Mouse (Mus musculus) bone marrow, adult 2 months (tissue): ENCODE results near the gene Snx22. TPM values are rescaled to one million over a fixed set of nuclear protein-coding genes. Genes with fewer than 3 reads are reported as not detected.

Experiments used
- H3K27ac ChIP-seq: fragments of 200-500 bp; 2 replicates; pipeline ENCODE4 v1.5.1; 2012; ENCODE audit warnings: low read depth, mild to moderate bottlenecking, control low read depth, inconsistent platforms, low read length; ENCODE audit not compliant: control insufficient read depth, poor library complexity, insufficient read depth
- H3K4me1 ChIP-seq: fragments of 200-500 bp; 2 replicates; pipeline ENCODE4 v1.6.1; 2011; ENCODE audit warnings: low read length; ENCODE audit not compliant: control insufficient read depth, insufficient read depth
- H3K4me3 ChIP-seq: fragments of 200-500 bp; replicated peaks from 2 replicates; pipeline ENCODE3; 2011; ENCODE audit warnings: mild to moderate bottlenecking, low read depth, low read length, control low read depth; ENCODE audit not compliant: control insufficient read depth
- CTCF ChIP-seq: fragments of 200-500 bp; IDR thresholded peaks from 2 replicates; pipeline ENCODE4 v1.5.1; 2011; ENCODE audit warnings: low read length, control low read depth; ENCODE audit not compliant: control insufficient read depth, insufficient read depth
- POLR2A ChIP-seq: fragments of 200-500 bp; IDR thresholded peaks from 2 replicates; pipeline ENCODE4 v1.6.1; 2011; ENCODE audit warnings: low read depth, mild to moderate bottlenecking, control low read depth, low read length, borderline replicate concordance; ENCODE audit not compliant: control insufficient read depth
- WGBS: fragments of 180-500 bp; shearing (Covaris S2); methylation state at CpG from one replicate; pipeline ENCODE4 v1.1.7; 2018; 5-methylcytosine and 5-hydroxymethylcytosine counted together
- polyA plus RNA-seq: library from polyadenylated mRNA; stranded (reverse); fragments of >200 nt; gene quantifications from 2 replicates; pipeline ENCODE4 v1.2.4, GENCODE M21; 2011; ENCODE audit warnings: low replicate concordance; ENCODE audit not compliant: missing spikeins, insufficient read depth, insufficient read length

Snx22 gene
- polyA plus RNA-seq, 1 experiment, result 21.4 TPM

- H3K4me1 ChIP-seq, result no peaks in the 10 kb centered on the region; the same call in 1 of the 2 replicates
These were observed 5.2 kb downstream of the Snx22 start for GRCm38 (mm10) chr9:66064316-66064715.

GRCm38 (mm10) chr9:66063446-66063845 lies 6.1 kb downstream of the Snx22 start:
- 93% methylated on average over 3 of the region's 3 CpGs for WGBS
- Histone ChIP-seq H3K27ac (no peak overlapping the region), H3K4me3 (no peak overlapping the region), H3K4me1 (no peaks in the 10 kb centered on the region; the same call in 1 of the 2 replicates)
- TF ChIP-seq POLR2A (no peak), CTCF (no peak)

More at GRCm38 (mm10) chr9:66064316-66064715, 5.2 kb downstream of the Snx22 start:
- 96% methylated on average over 11 of the region's 11 CpGs for WGBS
- H3K27ac ChIP-seq, result no peak overlapping the region
- no peak overlapping the region for H3K4me3 ChIP-seq
- TF ChIP-seq CTCF (no peak), POLR2A (no peak)

GRCm38 (mm10) chr9:66061656-66062055 lies 7.9 kb downstream of the Snx22 start:
- 95% methylated on average over 3 of the region's 3 CpGs for WGBS
- Histone ChIP-seq H3K4me1 (no peaks in the 10 kb centered on the region; the same call in 1 of the 2 replicates), H3K4me3 (no peak overlapping the region), H3K27ac (no peak overlapping the region)
- TF ChIP-seq CTCF (no peak), POLR2A (no peak)

- no peak for TF ChIP-seq CTCF
- TF ChIP-seq POLR2A, result no peak
- 41% methylated on average over 4 of the region's 4 CpGs for WGBS
- Histone ChIP-seq H3K27ac (no peak overlapping the region), H3K4me3 (peak overlapping the region; percentile 89), H3K4me1 (no peaks in the 10 kb centered on the region; the same call in 1 of the 2 replicates)
These were observed 8.5 kb downstream of the Snx22 start for GRCm38 (mm10) chr9:66060986-66061385.

- under 1% methylated on average over 20 of the region's 20 CpGs for WGBS
- H3K27ac ChIP-seq, result peak overlapping the region; percentile 87
These were observed 9.2 kb downstream of the Snx22 start for GRCm38 (mm10) chr9:66060308-66060647.

GRCm38 (mm10) chr9:66059583-66060307 lies 9.8 kb downstream of the Snx22 start, which contains the start of gene Ppib:
Gene Ppib (plus strand): TSS chr9:66060222.
- Histone ChIP-seq H3K4me3 (peak within 1 kb of the TSS; percentile 89), H3K27ac (peak within 1 kb of the TSS; percentile 87), H3K4me1 (no peaks in the 10 kb centered on the region; the same call in 1 of the 2 replicates)
- WGBS, result under 1% methylated on average over 51 of the region's 51 CpGs
- TF ChIP-seq CTCF (no peak), POLR2A (peak; percentile 83; the same call in 1 of the 2 replicates)

More at GRCm38 (mm10) chr9:66060308-66060647, 9.2 kb downstream of the Snx22 start:
- Histone ChIP-seq H3K4me1 (no peaks in the 10 kb centered on the region; the same call in 1 of the 2 replicates), H3K4me3 (peak overlapping the region; percentile 89)
- no peak for TF ChIP-seq POLR2A
- TF ChIP-seq CTCF, result no peak

- TF ChIP-seq POLR2A (no peak), CTCF (no peak)
- Histone ChIP-seq H3K4me1 (no peaks in the 10 kb centered on the region), H3K27ac (no peak overlapping the region), H3K4me3 (no peak overlapping the region)
- 62% methylated on average over 1 of the region's 1 CpGs for WGBS
These were observed 15.9 kb downstream of the Snx22 start for GRCm38 (mm10) chr9:66053620-66054019.

- H3K27ac ChIP-seq, result no peak overlapping the region
- WGBS, result 83% methylated on average over 1 of the region's 1 CpGs
- no peak overlapping the region for H3K4me3 ChIP-seq
- TF ChIP-seq CTCF (no peak), POLR2A (no peak)
- H3K4me1 ChIP-seq, result no peaks in the 10 kb centered on the region
These were observed 16.8 kb downstream of the Snx22 start for GRCm38 (mm10) chr9:66052731-66053130.
